ENCODE assay signal across 15 mouse cellular contexts in the genomic region with DNA sequence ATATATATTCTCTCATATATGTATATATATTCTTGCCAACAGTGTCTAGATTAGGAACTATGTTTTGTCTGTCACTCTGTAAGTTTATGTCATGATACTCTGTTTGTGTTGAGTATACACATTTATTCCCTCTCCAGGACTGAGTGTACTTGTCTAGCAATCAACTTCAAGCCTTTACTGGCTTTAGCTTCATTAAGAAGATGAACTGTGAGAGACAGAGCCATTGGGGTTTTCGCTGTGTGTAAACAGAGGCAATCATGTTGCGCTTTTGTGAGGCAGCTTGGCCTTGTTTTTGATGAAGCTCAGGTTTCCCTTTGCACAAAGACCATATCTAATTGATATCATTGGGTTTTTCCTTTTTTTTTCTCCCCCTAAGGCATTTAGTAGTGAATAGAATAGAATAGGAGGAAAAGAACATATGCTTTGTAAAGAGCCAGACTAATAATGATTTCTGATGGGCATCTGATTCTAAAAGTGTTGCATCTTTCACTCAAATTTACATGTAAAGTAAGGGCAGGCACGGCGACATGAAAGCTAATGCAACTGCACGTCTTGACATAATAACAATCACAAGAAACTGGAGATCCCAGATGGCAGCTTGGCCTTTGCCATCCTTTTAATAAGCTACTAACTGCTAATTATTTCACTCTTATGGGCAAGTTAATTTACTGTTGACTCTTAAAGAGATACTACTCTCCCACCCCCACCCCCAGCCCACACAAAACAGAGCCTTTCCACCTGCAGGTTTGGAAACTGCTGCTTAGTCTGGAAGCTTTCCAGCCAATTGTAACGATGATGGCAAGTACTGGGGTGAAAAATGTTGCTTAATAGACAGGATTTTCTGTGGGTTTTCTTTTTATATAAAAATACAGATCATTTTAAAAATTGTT.
DNase-seq lines count a peak whose midpoint lies in the region; ATAC-seq and TF ChIP-seq lines count a peak whose summit lies in the region.
"Had no signal": no experiment of that assay in that cellular context is flagged by ENCODE, and none has a peak within 500 bp of the region (broad histone marks: within the 10 kb centered on the region; RNA-seq: fewer than 3 reads in every experiment).

No protein-coding gene starts in this region.

- no peaks in the 10 kb centered on the region for H3K9me3 ChIP-seq in forebrain, embryonic 11.5 days (ENCODE audit: control insufficient read depth, low read length)
- no peaks in the 10 kb centered on the region for H3K9me3 ChIP-seq in forebrain, embryonic 10.5 days
- H3K9me3 ChIP-seq in forebrain, embryonic 13.5 days (replicated peaks), result no peaks in the 10 kb centered on the region
- no peaks in the 10 kb centered on the region for H3K9me3 ChIP-seq in hindbrain, postnatal 0 days (ENCODE audit: low read length)
- H3K9me3 ChIP-seq in neural tube, embryonic 15.5 days (replicated peaks), result no peaks in the 10 kb centered on the region
- H3K9me3 ChIP-seq in heart, embryonic 10.5 days, result no peaks in the 10 kb centered on the region

- H3K4me3 ChIP-seq in forebrain, embryonic 11.5 days (ENCODE audit: low read depth, low read length), result no peak overlapping the region
- H3K4me3 ChIP-seq in forebrain, embryonic 10.5 days, result no peak overlapping the region
- H3K4me3 ChIP-seq in forebrain, embryonic 13.5 days, result no peak overlapping the region
- no peak overlapping the region for H3K4me3 ChIP-seq in hindbrain, postnatal 0 days (ENCODE audit: low read length)
- H3K4me3 ChIP-seq in neural tube, embryonic 15.5 days (replicated peaks), result no peak overlapping the region
- H3K4me3 ChIP-seq in heart, embryonic 10.5 days, result no peak overlapping the region

- no peaks in the 10 kb centered on the region for H3K36me3 ChIP-seq in forebrain, embryonic 11.5 days (ENCODE audit: control insufficient read depth, insufficient read depth, low read length)
- H3K36me3 ChIP-seq in forebrain, embryonic 10.5 days (replicated peaks), result no peaks in the 10 kb centered on the region
- H3K36me3 ChIP-seq in forebrain, embryonic 13.5 days (ENCODE audit: poor library complexity, severe bottlenecking), result no peaks in the 10 kb centered on the region
- no peaks in the 10 kb centered on the region for H3K36me3 ChIP-seq in hindbrain, postnatal 0 days (ENCODE audit: insufficient read depth, low read length)
- H3K36me3 ChIP-seq in neural tube, embryonic 15.5 days, result no peaks in the 10 kb centered on the region
- no peaks in the 10 kb centered on the region for H3K36me3 ChIP-seq in heart, embryonic 10.5 days

- no peak overlapping the region for H3K9ac ChIP-seq in forebrain, embryonic 11.5 days (ENCODE audit: low read length)
- no peak overlapping the region for H3K9ac ChIP-seq in forebrain, embryonic 13.5 days
- H3K9ac ChIP-seq in hindbrain, postnatal 0 days (replicated peaks; ENCODE audit: low read length), result no peak overlapping the region
- H3K9ac ChIP-seq in neural tube, embryonic 15.5 days (replicated peaks), result no peak overlapping the region

- peak; percentile 84 for ATAC-seq in forebrain, embryonic 11.5 days (replicated peaks; ENCODE audit: low FRiP score)
- ATAC-seq in forebrain, embryonic 13.5 days, result peak; percentile 90
- 0 out of 2 replicates have a peak, but pooled peaks have one; percentile 43 for ATAC-seq in hindbrain, postnatal 0 days
- ATAC-seq in neural tube, embryonic 15.5 days (ENCODE audit: low FRiP score), result peak; percentile 65
- ATAC-seq in granulocyte monocyte progenitor cell, adult 5-6 weeks (replicated peaks; ENCODE audit: poor library complexity, severe bottlenecking), result no peak

- no peak overlapping the region for H3K4me2 ChIP-seq in forebrain, embryonic 11.5 days (ENCODE audit: low read depth, low read length, severe bottlenecking)
- H3K4me2 ChIP-seq in forebrain, embryonic 13.5 days, result peak overlapping the region; percentile 14
- H3K4me2 ChIP-seq in hindbrain, postnatal 0 days (ENCODE audit: low read depth, low read length), result peak overlapping the region; percentile 1; the same call in 1 of the 2 replicates
- no peak overlapping the region; the same call in 1 of the 2 replicates for H3K4me2 ChIP-seq in neural tube, embryonic 15.5 days

- H3K27me3 ChIP-seq in forebrain, embryonic 11.5 days (ENCODE audit: control insufficient read depth, insufficient read depth, low read length), result no peaks in the 10 kb centered on the region
- no peaks in the 10 kb centered on the region for H3K27me3 ChIP-seq in forebrain, embryonic 10.5 days (ENCODE audit: poor library complexity, severe bottlenecking)
- H3K27me3 ChIP-seq in forebrain, embryonic 13.5 days, result 0 out of 2 replicates have a peak, but pooled peaks cover 5% of the 10 kb centered on the region
- H3K27me3 ChIP-seq in hindbrain, postnatal 0 days (ENCODE audit: insufficient read depth, low read length), result no peaks in the 10 kb centered on the region
- H3K27me3 ChIP-seq in neural tube, embryonic 15.5 days (replicated peaks), result no peaks in the 10 kb centered on the region
- H3K27me3 ChIP-seq in heart, embryonic 10.5 days (ENCODE audit: insufficient read depth, poor library complexity, severe bottlenecking), result no peaks in the 10 kb centered on the region

- no peak for TF ChIP-seq CTCF in hindbrain, postnatal 0 days (IDR thresholded peaks at IDR 0.05; ENCODE audit: low read depth)

- no peak for DNase-seq in forebrain, embryonic 11.5 days (ENCODE audit: low spot score)
- no peak for DNase-seq in forebrain, embryonic 10.5 days (ENCODE audit: extremely low spot score, low spot score)
- peak; percentile 66 for DNase-seq in hindbrain, postnatal 0 days (ENCODE audit: low spot score)
- no peak for DNase-seq in heart, embryonic 10.5 days (ENCODE audit: low spot score)
- DNase-seq in gastrocnemius, postnatal 25 days, result no peak
- DNase-seq: adrenal gland, postnatal 25 days; B cell, adult 2 months; kidney, adult 18-20 months; kidney, postnatal 4 days; lung, adult 18-20 months; thymus, adult 18-20 months had no signal

- 0 out of 2 replicates have a peak overlapping the region, but pooled peaks have one; percentile 46 for H3K27ac ChIP-seq in forebrain, embryonic 11.5 days (ENCODE audit: low read depth, low read length)
- H3K27ac ChIP-seq in forebrain, embryonic 10.5 days, result no peak overlapping the region
- H3K27ac ChIP-seq in forebrain, embryonic 13.5 days, result peak overlapping the region; percentile 84
- peak overlapping the region; percentile 36; the same call in 1 of the 2 replicates for H3K27ac ChIP-seq in hindbrain, postnatal 0 days
- H3K27ac ChIP-seq in neural tube, embryonic 15.5 days (replicated peaks), result peak overlapping the region; percentile 37
- no peak overlapping the region for H3K27ac ChIP-seq in heart, embryonic 10.5 days
- H3K27ac ChIP-seq: macrophage had no signal

- WGBS in forebrain, embryonic 11.5 days, result 33% methylated on average over 6 of the region's 6 CpGs
- 48% methylated on average over 6 of the region's 6 CpGs for WGBS in forebrain, embryonic 10.5 days
- WGBS in forebrain, embryonic 13.5 days, result 13% methylated on average over 6 of the region's 6 CpGs
- WGBS in hindbrain, postnatal 0 days, result 20% methylated on average over 6 of the region's 6 CpGs
- WGBS in neural tube, embryonic 15.5 days, result 23% methylated on average over 6 of the region's 6 CpGs
- 72% methylated on average over 6 of the region's 6 CpGs for WGBS in heart, embryonic 10.5 days

- H3K4me1 ChIP-seq in forebrain, embryonic 11.5 days (replicated peaks; ENCODE audit: control insufficient read depth, insufficient read depth, low read length), result no peaks in the 10 kb centered on the region
- peaks cover 15% of the 10 kb centered on the region for H3K4me1 ChIP-seq in forebrain, embryonic 10.5 days
- peaks cover 38% of the 10 kb centered on the region for H3K4me1 ChIP-seq in forebrain, embryonic 13.5 days
- peaks cover 6% of the 10 kb centered on the region; the same call in 1 of the 2 replicates for H3K4me1 ChIP-seq in hindbrain, postnatal 0 days (ENCODE audit: insufficient read depth, low read length)
- H3K4me1 ChIP-seq in neural tube, embryonic 15.5 days, result peaks cover 12% of the 10 kb centered on the region
- H3K4me1 ChIP-seq in heart, embryonic 10.5 days, result no peaks in the 10 kb centered on the region

Comparison
In these comparisons a context has a peak if more than half of its experiments do, and no peak if none do; other contexts are left out.
1. H3K27ac ChIP-seq: peak in forebrain, embryonic 11.5 days (single experiment), forebrain, embryonic 13.5 days (single experiment), hindbrain, postnatal 0 days (single experiment) and neural tube, embryonic 15.5 days (single experiment); none in forebrain, embryonic 10.5 days (single experiment) and heart, embryonic 10.5 days (single experiment).
2. H3K4me2 ChIP-seq: peak in forebrain, embryonic 13.5 days (single experiment) and hindbrain, postnatal 0 days (single experiment); none in forebrain, embryonic 11.5 days (single experiment) and neural tube, embryonic 15.5 days (single experiment).